Mouse (Mus musculus) megakaryocyte, adult 5-6 weeks (primary cell): ENCODE data around the gene Ccdc88b. TPM values are rescaled to one million over a fixed set of nuclear protein-coding genes. Genes with fewer than 3 reads are reported as not detected.

Source experiments
- ATAC-seq: 2 replicates; pipeline ENCODE4 v1.8.0; 2016; ENCODE audit warnings: mild to moderate bottlenecking, inconsistent platforms; ENCODE audit not compliant: poor library complexity, severe bottlenecking
- total RNA-seq, 2 experiments: library from RNA; stranded (forward) in 1 of 2; stranded (reverse) in 1 of 2; fragments of 153-499, 151-499 nt in 1 of 2; fragments of 221-1000, 200-1000 nt in 1 of 2; gene quantifications; 2 replicates each; pipeline versions ENCODE4 v1.2.3 to v1.2.4; 2015 to 2017

Gene Ccdc88b
- total RNA-seq, 2 experiments from 2014 or later: 12.0 to 45.9 TPM

- ATAC-seq: no peak
Observed at GRCm38 (mm10) chr19:6830556-6831316, 27.3 kb downstream of the Ccdc88b start.

- no peak for ATAC-seq
Observed at GRCm38 (mm10) chr19:6829870-6830555, 28.0 kb downstream of the Ccdc88b start.

- no peak for ATAC-seq
Observed at GRCm38 (mm10) chr19:6829069-6829468, 28.9 kb downstream of the Ccdc88b start.

GRCm38 (mm10) chr19:6826601-6827000 lies 31.4 kb downstream of the Ccdc88b start:
- ATAC-seq: no peak

- no peak for ATAC-seq
Observed at GRCm38 (mm10) chr19:6825384-6825783, 32.6 kb downstream of the Ccdc88b start.

- no peak for ATAC-seq
Observed at GRCm38 (mm10) chr19:6820538-6821195, 37.3 kb downstream of the Ccdc88b start.

GRCm38 (mm10) chr19:6819143-6819827 lies 38.7 kb downstream of the Ccdc88b start:
- ATAC-seq: no peak

GRCm38 (mm10) chr19:6814958-6815357 lies 43.1 kb downstream of the Ccdc88b start:
- ATAC-seq: no peak

- no peak for ATAC-seq
Observed at GRCm38 (mm10) chr19:6814366-6814765, 43.6 kb downstream of the Ccdc88b start.

Other genes with a start within 250 kb of the Ccdc88b start
- 5.5 and 7.3 TPM in 2 replicates for gene Rps6ka4, start 17.6 kb downstream of the Ccdc88b start, total RNA-seq (2015)
- gene Rps6ka4, start 17.6 kb downstream of the Ccdc88b start, total RNA-seq (2017): 17.2 and 21.4 TPM in 2 replicates
- 133 and 146 TPM in 2 replicates for gene Trmt112, start 51.5 kb upstream of the Ccdc88b start, total RNA-seq (2015)
- 176 and 188 TPM in 2 replicates for gene Trmt112, start 51.5 kb upstream of the Ccdc88b start, total RNA-seq (2017)
- gene Prdx5, start 51.9 kb upstream of the Ccdc88b start, total RNA-seq (2015): 951 and 1,046 TPM in 2 replicates
- gene Prdx5, start 51.9 kb upstream of the Ccdc88b start, total RNA-seq (2017): 1,745 and 2,032 TPM in 2 replicates
- 11.9 and 12.4 TPM in 2 replicates for gene Esrra, start 63.6 kb upstream of the Ccdc88b start, total RNA-seq (2015)
- 24.6 and 28.9 TPM in 2 replicates for gene Esrra, start 63.6 kb upstream of the Ccdc88b start, total RNA-seq (2017)
- gene Catsperz, start 67.2 kb upstream of the Ccdc88b start, total RNA-seq (2015): not detected in 2 replicates
- gene Catsperz, start 67.2 kb upstream of the Ccdc88b start, total RNA-seq (2017): not detected in 2 replicates
- not detected in 2 replicates for gene Kcnk4, start 76.3 kb upstream of the Ccdc88b start, total RNA-seq (2015)
- gene Kcnk4, start 76.3 kb upstream of the Ccdc88b start, total RNA-seq (2017): 0.11 TPM in 1 of 2 replicates, not detected in the other
- 16.4 and 20.3 TPM in 2 replicates for gene Bad, start 83.7 kb upstream of the Ccdc88b start, total RNA-seq (2015)
- 45.2 and 67.1 TPM in 2 replicates for gene Bad, start 83.7 kb upstream of the Ccdc88b start, total RNA-seq (2017)
- 10.2 and 18.8 TPM in 2 replicates for gene Gpr137, start 84.3 kb upstream of the Ccdc88b start, total RNA-seq (2015)
- 18.4 and 20.2 TPM in 2 replicates for gene Gpr137, start 84.3 kb upstream of the Ccdc88b start, total RNA-seq (2017)
- gene Ppp1r14b, start 116.8 kb upstream of the Ccdc88b start, total RNA-seq (2015): 54.3 and 63.8 TPM in 2 replicates
- 43.8 and 45.2 TPM in 2 replicates for gene Ppp1r14b, start 116.8 kb upstream of the Ccdc88b start, total RNA-seq (2017)
- 10.4 and 11.8 TPM in 2 replicates for gene Plcb3, start 118.3 kb upstream of the Ccdc88b start, total RNA-seq (2015)
- gene Plcb3, start 118.3 kb upstream of the Ccdc88b start, total RNA-seq (2017): 13.4 and 14.1 TPM in 2 replicates
- gene Fkbp2, start 122.3 kb upstream of the Ccdc88b start, total RNA-seq (2015): 127 and 145 TPM in 2 replicates
- gene Fkbp2, start 122.3 kb upstream of the Ccdc88b start, total RNA-seq (2017): 141 and 155 TPM in 2 replicates
- gene Vegfb, start 129.4 kb upstream of the Ccdc88b start, total RNA-seq (2015): 7.8 and 8.0 TPM in 2 replicates
- 2.4 and 2.8 TPM in 2 replicates for gene Vegfb, start 129.4 kb upstream of the Ccdc88b start, total RNA-seq (2017)
- gene Dnajc4, start 134.4 kb upstream of the Ccdc88b start, total RNA-seq (2015): 19.5 and 23.0 TPM in 2 replicates
- 18.4 and 21.4 TPM in 2 replicates for gene Dnajc4, start 134.4 kb upstream of the Ccdc88b start, total RNA-seq (2017)
- gene Nudt22, start 137.9 kb upstream of the Ccdc88b start, total RNA-seq (2015): 16.6 and 29.0 TPM in 2 replicates
- 10.1 and 16.0 TPM in 2 replicates for gene Nudt22, start 137.9 kb upstream of the Ccdc88b start, total RNA-seq (2017)
- 1.5 and 3.4 TPM in 2 replicates for gene Trpt1, start 137.9 kb upstream of the Ccdc88b start, total RNA-seq (2015)
- 2.7 and 3.4 TPM in 2 replicates for gene Trpt1, start 137.9 kb upstream of the Ccdc88b start, total RNA-seq (2017)
- 76.4 and 89.1 TPM in 2 replicates for gene Fermt3, start 161.3 kb upstream of the Ccdc88b start, total RNA-seq (2015)
- gene Fermt3, start 161.3 kb upstream of the Ccdc88b start, total RNA-seq (2017): 239 and 262 TPM in 2 replicates
- 90.4 and 95.8 TPM in 2 replicates for gene Stip1, start 181.8 kb upstream of the Ccdc88b start, total RNA-seq (2015)
- gene Stip1, start 181.8 kb upstream of the Ccdc88b start, total RNA-seq (2017): 102 and 115 TPM in 2 replicates
- 0.69 and 3.7 TPM in 2 replicates for gene Macrod1, start 198.6 kb upstream of the Ccdc88b start, total RNA-seq (2015)
- 0.66 and 0.77 TPM in 2 replicates for gene Macrod1, start 198.6 kb upstream of the Ccdc88b start, total RNA-seq (2017)
- not detected in 2 replicates for gene Flrt1, start 247.5 kb upstream of the Ccdc88b start, total RNA-seq (2015)
- gene Flrt1, start 247.5 kb upstream of the Ccdc88b start, total RNA-seq (2017): not detected in 2 replicates